Mouse (Mus musculus): ENCODE results near the gene D7Ertd443e. TPM values are rescaled to one million over a fixed set of nuclear protein-coding genes. Genes with fewer than 3 reads are reported as not detected.

D7Ertd443e gene
- polyA plus RNA-seq, 1 experiment from 2014 or later: not detected

DNA sequence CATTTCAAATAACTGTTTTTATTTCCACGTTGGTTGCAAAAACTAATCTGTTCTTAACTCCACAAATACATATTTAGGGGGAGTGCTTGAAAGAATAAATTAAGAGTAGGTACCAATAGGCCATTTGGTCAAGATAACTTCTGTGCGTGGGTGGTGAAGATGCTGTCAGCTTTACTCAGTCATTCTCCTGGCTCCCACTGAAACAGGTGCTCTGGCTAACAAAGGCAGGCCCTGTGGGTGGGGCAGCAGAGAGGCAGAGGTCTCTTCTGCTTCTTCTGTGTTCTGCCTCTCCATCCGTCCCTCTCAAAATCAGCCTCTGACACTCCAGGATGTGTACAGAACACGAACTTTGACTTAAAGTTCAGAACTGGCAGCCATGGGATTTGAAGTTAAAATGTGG is 119.7 kb downstream of the D7Ertd443e start:
- no peaks in the 10 kb centered on the region for H3K4me1 ChIP-seq (ENCODE audit: control insufficient read depth, low read depth, low read length)
- 60% methylated on average over 4 of the region's 4 CpGs for WGBS (ENCODE audit: insufficient replicate concordance)

GRCm38 (mm10) chr7:134263146-134263906 is 122.1 kb downstream of the D7Ertd443e start:
- H3K4me2 ChIP-seq (ENCODE audit: low read depth, low read length): no peak overlapping the region
- 36% methylated on average over 4 of the region's 4 CpGs for WGBS (ENCODE audit: insufficient replicate concordance)
- peak; percentile 19; the same call in 1 of the 2 replicates for ATAC-seq (ENCODE audit: low read depth)
- no peak overlapping the region for H3K27ac ChIP-seq (ENCODE audit: low read length)
- no peaks in the 10 kb centered on the region for H3K27me3 ChIP-seq (ENCODE audit: control insufficient read depth, insufficient read depth, low read depth, low read length)
- H3K4me3 ChIP-seq (ENCODE audit: low read depth, low read length): no peak overlapping the region
- H3K9ac ChIP-seq (ENCODE audit: low read depth, low read length): no peak overlapping the region
- H3K36me3 ChIP-seq (ENCODE audit: control insufficient read depth, insufficient read depth): no peaks in the 10 kb centered on the region
- H3K4me1 ChIP-seq (ENCODE audit: control insufficient read depth, low read depth, low read length): no peaks in the 10 kb centered on the region
- H3K9me3 ChIP-seq (replicated peaks; ENCODE audit: control insufficient read depth, low read length): no peaks in the 10 kb centered on the region

More for the DNA sequence above, 119.7 kb downstream of the D7Ertd443e start:
- no peak for ATAC-seq (ENCODE audit: low read depth)
- Histone ChIP-seq H3K27ac (ENCODE audit: low read length) (no peak overlapping the region), H3K27me3 (ENCODE audit: control insufficient read depth, insufficient read depth, low read depth, low read length) (no peaks in the 10 kb centered on the region), H3K4me3 (ENCODE audit: low read depth, low read length) (no peak overlapping the region), H3K4me2 (ENCODE audit: low read depth, low read length) (no peak overlapping the region), H3K36me3 (ENCODE audit: control insufficient read depth, insufficient read depth) (no peaks in the 10 kb centered on the region), H3K9me3 (replicated peaks; ENCODE audit: control insufficient read depth, low read length) (no peaks in the 10 kb centered on the region), H3K9ac (ENCODE audit: low read depth, low read length) (no peak overlapping the region)

GRCm38 (mm10) chr7:134261003-134261701 is 124.3 kb downstream of the D7Ertd443e start:
- Histone ChIP-seq H3K36me3 (ENCODE audit: control insufficient read depth, insufficient read depth) (no peaks in the 10 kb centered on the region), H3K9me3 (replicated peaks; ENCODE audit: control insufficient read depth, low read length) (no peaks in the 10 kb centered on the region), H3K4me2 (ENCODE audit: low read depth, low read length) (no peak overlapping the region), H3K4me3 (ENCODE audit: low read depth, low read length) (no peak overlapping the region), H3K27me3 (ENCODE audit: control insufficient read depth, insufficient read depth, low read depth, low read length) (no peaks in the 10 kb centered on the region), H3K27ac (ENCODE audit: low read length) (no peak overlapping the region), H3K9ac (ENCODE audit: low read depth, low read length) (no peak overlapping the region), H3K4me1 (ENCODE audit: control insufficient read depth, low read depth, low read length) (no peaks in the 10 kb centered on the region)
- WGBS (ENCODE audit: insufficient replicate concordance): 19% methylated on average over 4 of the region's 4 CpGs
- no peak for ATAC-seq (ENCODE audit: low read depth)

- ATAC-seq (ENCODE audit: low read depth): no peak
- 62% methylated on average over 7 of the region's 7 CpGs for WGBS (ENCODE audit: insufficient replicate concordance)
Observed at GRCm38 (mm10) chr7:134250273-134250870, 135.1 kb downstream of the D7Ertd443e start.

DNA sequence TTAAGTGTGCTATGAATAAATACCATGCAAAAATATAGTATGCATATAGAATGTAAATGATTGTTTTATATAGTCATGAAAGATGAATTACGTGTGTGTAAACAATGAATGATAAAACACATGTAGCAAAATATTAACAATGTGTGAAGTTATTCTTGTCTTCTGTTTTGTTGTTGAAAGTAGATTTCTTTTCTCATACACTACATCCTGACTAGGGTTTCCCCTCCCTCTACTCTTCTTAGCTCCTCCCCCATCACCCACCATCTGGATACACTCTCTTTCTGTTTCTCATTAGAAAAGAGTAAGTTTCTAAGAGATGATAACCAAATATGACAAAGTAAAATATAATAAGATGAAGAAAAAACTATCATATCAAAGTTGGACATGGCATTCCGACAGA is 137.4 kb downstream of the D7Ertd443e start:
- Histone ChIP-seq H3K4me1 (ENCODE audit: control insufficient read depth, low read depth, low read length) (no peaks in the 10 kb centered on the region), H3K9ac (ENCODE audit: low read depth, low read length) (no peak overlapping the region), H3K27ac (ENCODE audit: low read length) (no peak overlapping the region), H3K4me2 (ENCODE audit: low read depth, low read length) (no peak overlapping the region), H3K9me3 (replicated peaks; ENCODE audit: control insufficient read depth, low read length) (no peaks in the 10 kb centered on the region), H3K27me3 (ENCODE audit: control insufficient read depth, insufficient read depth, low read depth, low read length) (no peaks in the 10 kb centered on the region), H3K36me3 (ENCODE audit: control insufficient read depth, insufficient read depth) (no peaks in the 10 kb centered on the region), H3K4me3 (ENCODE audit: low read depth, low read length) (no peak overlapping the region)
- 58% methylated on average over 2 of the region's 2 CpGs for WGBS (ENCODE audit: insufficient replicate concordance)
- no peak for ATAC-seq (ENCODE audit: low read depth)

More at GRCm38 (mm10) chr7:134250273-134250870, 135.1 kb downstream of the D7Ertd443e start:
- Histone ChIP-seq H3K4me1 (ENCODE audit: control insufficient read depth, low read depth, low read length) (no peaks in the 10 kb centered on the region), H3K4me2 (ENCODE audit: low read depth, low read length) (no peak overlapping the region), H3K27me3 (ENCODE audit: control insufficient read depth, insufficient read depth, low read depth, low read length) (no peaks in the 10 kb centered on the region), H3K4me3 (ENCODE audit: low read depth, low read length) (no peak overlapping the region), H3K36me3 (ENCODE audit: control insufficient read depth, insufficient read depth) (no peaks in the 10 kb centered on the region), H3K9ac (ENCODE audit: low read depth, low read length) (no peak overlapping the region), H3K9me3 (replicated peaks; ENCODE audit: control insufficient read depth, low read length) (no peaks in the 10 kb centered on the region), H3K27ac (ENCODE audit: low read length) (no peak overlapping the region)

DNA sequence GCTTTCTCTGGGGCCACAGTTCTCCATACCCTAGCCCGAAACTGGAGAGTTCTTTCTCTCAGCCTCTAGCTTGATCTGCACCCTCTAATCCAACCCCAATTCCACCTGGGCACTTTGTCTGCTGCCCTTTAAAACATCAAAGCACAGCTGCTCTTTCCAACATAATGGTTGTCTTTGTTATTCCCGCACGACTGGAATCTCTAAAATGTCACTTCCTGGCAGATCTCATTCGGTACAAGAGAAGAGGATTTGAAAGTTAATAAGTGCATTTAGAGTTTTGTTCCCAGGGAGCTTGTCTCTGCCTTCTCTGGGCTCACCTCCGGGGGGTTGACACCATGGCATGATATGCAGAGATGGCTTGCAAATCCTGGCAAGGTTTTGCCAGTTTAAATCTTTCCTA is 138.8 kb downstream of the D7Ertd443e start:
- WGBS (ENCODE audit: insufficient replicate concordance): 51% methylated on average over 5 of the region's 5 CpGs
- Histone ChIP-seq H3K4me1 (ENCODE audit: control insufficient read depth, low read depth, low read length) (no peaks in the 10 kb centered on the region), H3K9me3 (replicated peaks; ENCODE audit: control insufficient read depth, low read length) (no peaks in the 10 kb centered on the region), H3K4me2 (ENCODE audit: low read depth, low read length) (no peak overlapping the region), H3K27me3 (ENCODE audit: control insufficient read depth, insufficient read depth, low read depth, low read length) (no peaks in the 10 kb centered on the region), H3K9ac (ENCODE audit: low read depth, low read length) (no peak overlapping the region), H3K36me3 (ENCODE audit: control insufficient read depth, insufficient read depth) (no peaks in the 10 kb centered on the region), H3K4me3 (ENCODE audit: low read depth, low read length) (no peak overlapping the region), H3K27ac (ENCODE audit: low read length) (no peak overlapping the region)
- no peak for ATAC-seq (ENCODE audit: low read depth)

- H3K9me3 ChIP-seq (replicated peaks; ENCODE audit: control insufficient read depth, low read length): no peaks in the 10 kb centered on the region
- H3K4me2 ChIP-seq (ENCODE audit: low read depth, low read length): no peak overlapping the region
- no peak overlapping the region for H3K27ac ChIP-seq (ENCODE audit: low read length)
- WGBS (ENCODE audit: insufficient replicate concordance): 50% methylated on average over 1 of the region's 1 CpGs
- H3K9ac ChIP-seq (ENCODE audit: low read depth, low read length): no peak overlapping the region
- no peak overlapping the region for H3K4me3 ChIP-seq (ENCODE audit: low read depth, low read length)
- no peak for ATAC-seq (ENCODE audit: low read depth)
- H3K36me3 ChIP-seq (ENCODE audit: control insufficient read depth, insufficient read depth): no peaks in the 10 kb centered on the region
- H3K27me3 ChIP-seq (ENCODE audit: control insufficient read depth, insufficient read depth, low read depth, low read length): no peaks in the 10 kb centered on the region
- no peaks in the 10 kb centered on the region for H3K4me1 ChIP-seq (ENCODE audit: control insufficient read depth, low read depth, low read length)
Observed at GRCm38 (mm10) chr7:134242773-134243172, 142.7 kb downstream of the D7Ertd443e start.

DNA sequence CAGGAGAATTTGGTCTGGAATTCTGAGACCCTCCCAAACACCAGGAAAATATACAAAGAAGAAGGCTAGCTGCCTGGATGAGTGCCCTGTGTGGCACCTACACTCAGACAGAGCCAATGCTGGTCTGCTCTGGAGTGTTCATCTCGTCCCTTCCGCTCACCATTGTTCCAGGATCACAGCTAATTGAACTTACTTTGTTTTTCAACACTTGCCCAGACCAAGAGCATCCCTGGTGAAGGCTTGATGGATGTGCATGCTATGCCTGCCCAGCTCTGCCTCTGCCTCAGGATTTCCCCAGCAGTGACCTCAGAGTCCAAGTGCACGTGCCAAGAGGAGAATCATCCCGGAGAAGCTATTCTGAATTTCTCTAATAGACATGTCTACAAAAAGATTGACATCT is 144.2 kb downstream of the D7Ertd443e start:
- H3K27ac ChIP-seq (ENCODE audit: low read length): no peak overlapping the region
- H3K27me3 ChIP-seq (ENCODE audit: control insufficient read depth, insufficient read depth, low read depth, low read length): no peaks in the 10 kb centered on the region
- no peaks in the 10 kb centered on the region for H3K9me3 ChIP-seq (replicated peaks; ENCODE audit: control insufficient read depth, low read length)
- no peak overlapping the region for H3K9ac ChIP-seq (ENCODE audit: low read depth, low read length)
- H3K4me2 ChIP-seq (ENCODE audit: low read depth, low read length): no peak overlapping the region
- H3K4me3 ChIP-seq (ENCODE audit: low read depth, low read length): no peak overlapping the region
- no peak for ATAC-seq (ENCODE audit: low read depth)
- no peaks in the 10 kb centered on the region for H3K36me3 ChIP-seq (ENCODE audit: control insufficient read depth, insufficient read depth)
- WGBS (ENCODE audit: insufficient replicate concordance): 62% methylated on average over 4 of the region's 4 CpGs
- H3K4me1 ChIP-seq (ENCODE audit: control insufficient read depth, low read depth, low read length): no peaks in the 10 kb centered on the region

- H3K27ac ChIP-seq (ENCODE audit: low read length): no peak overlapping the region
- no peak overlapping the region for H3K4me3 ChIP-seq (ENCODE audit: low read depth, low read length)
- ATAC-seq (ENCODE audit: low read depth): no peak; the same call in 1 of the 2 replicates
- H3K9me3 ChIP-seq (replicated peaks; ENCODE audit: control insufficient read depth, low read length): no peaks in the 10 kb centered on the region
- H3K9ac ChIP-seq (ENCODE audit: low read depth, low read length): no peak overlapping the region
- no peaks in the 10 kb centered on the region for H3K4me1 ChIP-seq (ENCODE audit: control insufficient read depth, low read depth, low read length)
- no peak overlapping the region for H3K4me2 ChIP-seq (ENCODE audit: low read depth, low read length)
- H3K27me3 ChIP-seq (ENCODE audit: control insufficient read depth, insufficient read depth, low read depth, low read length): no peaks in the 10 kb centered on the region
- H3K36me3 ChIP-seq (ENCODE audit: control insufficient read depth, insufficient read depth): no peaks in the 10 kb centered on the region
- 67% methylated on average over 1 of the region's 1 CpGs for WGBS (ENCODE audit: insufficient replicate concordance)
Observed at GRCm38 (mm10) chr7:134240579-134240978, 144.9 kb downstream of the D7Ertd443e start.
